Mouse (Mus musculus): ENCODE results near the gene Setd1b. TPM values are rescaled to one million over a fixed set of nuclear protein-coding genes. Genes with fewer than 3 reads are reported as not detected.

Gene Setd1b
- polyA plus RNA-seq, 1 experiment from 2014 or later, result 6.0 TPM

GRCm38 (mm10) chr5:123137044-123137909 is 4.7 kb upstream of the Setd1b start:
- Histone ChIP-seq H3K27ac (peak overlapping the region; percentile 100), H3K36me3 (peaks cover 24% of the 10 kb centered on the region), H3K4me1 (peaks cover 79% of the 10 kb centered on the region), H3K4me2 (peak overlapping the region; percentile 100), H3K4me3 (peak overlapping the region; percentile 98), H3K9ac (peak overlapping the region; percentile 99), H3K9me3 (replicated peaks) (no peaks in the 10 kb centered on the region), H3K27me3 (replicated peaks) (no peaks in the 10 kb centered on the region)
- peak; percentile 26; the same call in 1 of the 2 replicates for ATAC-seq
- WGBS (ENCODE audit: insufficient replicate concordance), result 3% methylated on average over 20 of the region's 20 CpGs

- Histone ChIP-seq H3K9ac (peak overlapping the region; percentile 99), H3K9me3 (replicated peaks) (no peaks in the 10 kb centered on the region), H3K36me3 (peaks cover 24% of the 10 kb centered on the region), H3K4me2 (peak overlapping the region; percentile 100), H3K4me3 (peak overlapping the region; percentile 98), H3K4me1 (peaks cover 73% of the 10 kb centered on the region), H3K27ac (peak overlapping the region; percentile 100), H3K27me3 (replicated peaks) (no peaks in the 10 kb centered on the region)
- 1% methylated on average over 6 of the region's 6 CpGs for WGBS (ENCODE audit: insufficient replicate concordance)
- ATAC-seq, result no peak
These were observed 4.1 kb upstream of the Setd1b start for GRCm38 (mm10) chr5:123137910-123138229.

DNA sequence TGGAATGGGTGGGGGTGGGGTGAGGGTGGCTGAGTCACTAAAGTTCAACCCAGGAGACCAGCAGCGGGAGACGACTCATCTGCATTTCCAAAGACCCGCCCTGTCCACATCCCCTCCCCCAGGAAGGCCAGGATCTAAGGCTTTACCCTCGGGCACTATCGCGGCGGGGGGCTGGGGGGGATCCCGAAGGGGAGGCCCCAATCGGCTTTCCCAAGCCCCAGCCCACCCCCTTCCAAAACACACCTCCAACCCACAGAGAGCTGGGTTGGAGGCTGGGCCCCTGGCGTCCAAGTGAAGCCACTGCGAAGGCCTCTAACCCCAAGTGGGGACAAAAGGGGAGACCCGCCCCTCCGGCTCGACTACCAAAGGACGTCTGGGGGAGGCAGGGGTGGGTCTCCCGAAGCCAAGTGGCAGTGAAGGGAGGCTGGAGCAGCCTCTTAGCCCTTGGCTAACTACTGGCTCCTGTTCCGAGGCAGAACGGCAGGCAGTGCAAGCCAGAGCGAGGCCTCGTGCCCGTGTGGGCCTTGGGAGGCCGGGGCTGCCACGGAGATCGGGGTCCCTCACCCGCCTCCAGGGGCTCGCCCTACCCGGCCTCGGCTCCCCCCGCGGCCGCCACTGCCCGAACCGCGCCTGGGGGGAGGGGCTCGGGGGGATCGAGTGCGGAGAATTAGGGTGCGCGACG is 3.6 kb upstream of the Setd1b start:
- Histone ChIP-seq H3K9ac (peak overlapping the region; percentile 99), H3K4me1 (peaks cover 72% of the 10 kb centered on the region), H3K4me2 (peak overlapping the region; percentile 100), H3K27me3 (replicated peaks) (no peaks in the 10 kb centered on the region), H3K27ac (peak overlapping the region; percentile 100), H3K36me3 (peaks cover 24% of the 10 kb centered on the region), H3K9me3 (replicated peaks) (no peaks in the 10 kb centered on the region), H3K4me3 (peak overlapping the region; percentile 98)
- WGBS (ENCODE audit: insufficient replicate concordance), result under 1% methylated on average over 40 of the region's 40 CpGs
- ATAC-seq, result peak; percentile 57

- peak overlapping the region; percentile 98 for H3K4me3 ChIP-seq
- H3K4me2 ChIP-seq, result peak overlapping the region; percentile 100
- H3K27ac ChIP-seq, result peak overlapping the region; percentile 100
- H3K27me3 ChIP-seq (replicated peaks), result no peaks in the 10 kb centered on the region
- WGBS (ENCODE audit: insufficient replicate concordance), result 1% methylated on average over 39 of the region's 39 CpGs
- H3K4me1 ChIP-seq, result peaks cover 72% of the 10 kb centered on the region
- peak overlapping the region; percentile 99 for H3K9ac ChIP-seq
- no peaks in the 10 kb centered on the region for H3K9me3 ChIP-seq (replicated peaks)
- no peak for ATAC-seq
- H3K36me3 ChIP-seq, result peaks cover 19% of the 10 kb centered on the region
These were observed 2.9 kb upstream of the Setd1b start for GRCm38 (mm10) chr5:123138953-123139721.

- H3K27ac ChIP-seq, result peak overlapping the region; percentile 100
- H3K9ac ChIP-seq, result peak overlapping the region; percentile 99
- peaks cover 72% of the 10 kb centered on the region for H3K4me1 ChIP-seq
- peak overlapping the region; percentile 100 for H3K4me2 ChIP-seq
- ATAC-seq, result no peak
- peaks cover 19% of the 10 kb centered on the region for H3K36me3 ChIP-seq
- 2% methylated on average over 28 of the region's 28 CpGs for WGBS (ENCODE audit: insufficient replicate concordance)
- peak overlapping the region; percentile 98 for H3K4me3 ChIP-seq
- H3K9me3 ChIP-seq (replicated peaks), result no peaks in the 10 kb centered on the region
- no peaks in the 10 kb centered on the region for H3K27me3 ChIP-seq (replicated peaks)
These were observed 2.0 kb upstream of the Setd1b start for GRCm38 (mm10) chr5:123139722-123140627.

DNA sequence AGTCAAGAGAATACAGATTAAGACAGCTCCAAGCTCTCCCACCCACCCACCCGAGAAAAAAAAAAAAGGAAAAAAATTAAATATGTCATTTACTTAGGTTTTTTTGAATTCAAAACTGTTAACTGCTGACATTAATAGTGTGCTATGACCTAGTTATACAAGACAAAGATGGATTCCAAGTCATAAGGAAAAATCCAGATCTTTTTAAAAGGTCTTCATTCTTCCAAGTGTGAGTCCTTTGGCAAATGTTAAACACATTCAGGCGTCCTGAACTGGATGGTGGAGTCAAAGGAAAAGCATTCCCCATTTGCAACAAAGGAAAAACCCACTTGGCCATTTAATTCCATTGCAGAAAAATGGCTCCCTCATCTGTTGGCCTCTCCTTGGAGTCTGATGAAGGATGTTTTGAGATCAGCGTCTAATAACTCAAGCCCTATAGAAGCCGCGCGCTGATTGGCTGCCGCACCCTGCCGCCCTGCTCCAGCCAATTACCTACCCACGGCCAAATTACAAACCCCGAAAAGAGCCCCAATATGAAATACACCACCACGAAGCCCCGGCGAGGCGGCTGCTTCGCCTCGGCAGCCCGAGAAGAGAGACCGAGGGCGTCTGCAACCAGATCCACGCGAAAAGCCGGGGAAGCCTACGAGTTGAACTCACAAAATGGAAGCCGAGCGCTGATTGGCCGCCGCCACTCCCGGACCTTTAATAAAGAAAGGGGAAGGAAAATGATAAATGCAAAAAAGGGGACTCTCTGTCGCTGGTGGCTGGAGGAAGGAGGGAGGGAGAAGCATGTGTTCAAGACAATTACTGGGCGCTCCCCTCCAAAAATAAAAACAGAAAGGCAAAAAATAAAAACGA is 1.1 kb upstream of the Setd1b start:
- peak overlapping the region; percentile 100 for H3K27ac ChIP-seq
- H3K4me3 ChIP-seq, result peak overlapping the region; percentile 98
- H3K4me2 ChIP-seq, result peak overlapping the region; percentile 100
- H3K4me1 ChIP-seq, result peaks cover 72% of the 10 kb centered on the region
- no peaks in the 10 kb centered on the region for H3K27me3 ChIP-seq (replicated peaks)
- H3K36me3 ChIP-seq, result peaks cover 26% of the 10 kb centered on the region
- under 1% methylated on average over 31 of the region's 31 CpGs for WGBS (ENCODE audit: insufficient replicate concordance)
- ATAC-seq, result peak; percentile 44
- H3K9ac ChIP-seq, result peak overlapping the region; percentile 99
- no peaks in the 10 kb centered on the region for H3K9me3 ChIP-seq (replicated peaks)

DNA sequence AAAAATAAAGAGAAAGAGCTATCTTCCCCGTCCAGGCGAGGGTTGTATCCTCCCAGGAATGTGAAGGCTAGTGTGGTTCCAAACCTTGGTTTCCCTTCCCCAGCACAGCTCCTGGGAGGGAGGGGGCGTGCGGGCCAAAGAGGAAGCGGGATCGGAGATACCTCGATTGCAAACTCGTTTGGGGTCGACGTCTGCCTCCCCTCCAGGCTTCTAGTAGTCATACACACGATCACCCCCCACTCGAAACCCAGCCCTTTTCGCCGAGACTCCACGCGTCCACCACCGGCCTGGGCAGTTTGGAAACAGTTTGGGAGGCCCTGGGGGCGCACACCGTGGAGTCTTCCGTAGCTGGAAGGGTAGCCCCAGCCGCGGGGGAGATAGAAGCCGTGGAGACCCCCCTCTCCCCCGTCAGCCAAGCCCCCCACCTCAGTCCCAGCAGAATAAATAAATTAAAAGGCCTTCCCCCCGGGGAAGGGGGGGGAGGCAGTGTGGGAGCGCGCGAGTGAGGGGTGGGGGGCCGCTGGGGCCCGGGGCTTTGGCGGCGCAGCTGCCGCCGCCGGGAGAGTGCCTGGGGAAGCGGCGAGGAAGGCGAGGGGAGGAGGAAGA is 335 bp upstream of the Setd1b start:
- H3K4me1 ChIP-seq, result peaks cover 72% of the 10 kb centered on the region
- H3K27ac ChIP-seq, result peak overlapping the region; percentile 100
- peak overlapping the region; percentile 100 for H3K4me2 ChIP-seq
- H3K36me3 ChIP-seq, result peaks cover 33% of the 10 kb centered on the region
- peak overlapping the region; percentile 98 for H3K4me3 ChIP-seq
- H3K9me3 ChIP-seq (replicated peaks), result no peaks in the 10 kb centered on the region
- H3K9ac ChIP-seq, result peak overlapping the region; percentile 99
- under 1% methylated on average over 30 of the region's 38 CpGs for WGBS (ENCODE audit: insufficient replicate concordance)
- no peaks in the 10 kb centered on the region for H3K27me3 ChIP-seq (replicated peaks)
- no peak for ATAC-seq

DNA sequence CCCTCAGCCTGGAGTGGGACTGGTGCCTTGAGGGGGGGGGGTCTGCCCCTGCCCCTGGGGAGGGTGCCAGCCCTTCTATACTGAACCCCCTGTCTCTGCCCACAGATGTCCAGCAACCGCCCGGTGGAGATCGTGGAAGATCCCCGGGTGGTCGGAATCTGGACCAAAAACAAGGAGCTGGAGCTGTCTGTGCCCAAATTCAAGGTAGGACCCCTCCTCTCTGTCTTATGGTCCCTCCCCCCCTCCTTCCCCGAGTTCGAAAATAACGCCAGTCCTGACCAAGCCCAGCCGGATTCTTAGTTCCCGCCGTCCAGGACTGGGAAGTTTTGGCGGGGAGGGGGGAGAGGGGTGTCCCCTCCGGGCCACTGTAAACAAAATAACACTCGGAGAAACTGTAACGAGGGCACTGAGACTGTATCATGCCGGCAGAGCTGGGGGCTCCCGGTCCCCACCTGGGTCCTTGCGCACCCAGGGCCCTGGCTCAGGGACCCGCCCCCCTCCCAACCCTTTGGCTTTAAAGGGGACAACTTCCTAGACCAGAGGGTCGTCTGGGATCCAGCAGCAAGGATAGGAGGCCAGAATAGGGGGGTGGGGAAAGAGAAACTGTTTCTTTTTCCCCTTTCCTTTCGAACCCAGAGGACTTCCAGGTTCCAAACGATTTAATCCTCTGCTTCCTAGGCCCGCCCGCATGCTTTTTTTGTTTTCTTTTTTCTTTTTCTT is 1.4 kb downstream of the Setd1b start:
- no peaks in the 10 kb centered on the region for H3K9me3 ChIP-seq (replicated peaks)
- 3% methylated on average over 24 of the region's 24 CpGs for WGBS (ENCODE audit: insufficient replicate concordance)
- no peaks in the 10 kb centered on the region for H3K27me3 ChIP-seq (replicated peaks)
- ATAC-seq, result no peak
- peak overlapping the region; percentile 99 for H3K9ac ChIP-seq
- peak overlapping the region; percentile 100 for H3K27ac ChIP-seq
- H3K4me3 ChIP-seq, result peak overlapping the region; percentile 98
- peak overlapping the region; percentile 100 for H3K4me2 ChIP-seq
- H3K36me3 ChIP-seq, result peaks cover 46% of the 10 kb centered on the region
- H3K4me1 ChIP-seq, result peaks cover 72% of the 10 kb centered on the region

GRCm38 (mm10) chr5:123143971-123144745 is 2.2 kb downstream of the Setd1b start:
- Histone ChIP-seq H3K27ac (peak overlapping the region; percentile 100), H3K4me1 (peaks cover 74% of the 10 kb centered on the region), H3K9ac (peak overlapping the region; percentile 99), H3K4me2 (peak overlapping the region; percentile 100), H3K36me3 (peaks cover 53% of the 10 kb centered on the region), H3K27me3 (replicated peaks) (no peaks in the 10 kb centered on the region), H3K4me3 (peak overlapping the region; percentile 98), H3K9me3 (replicated peaks) (no peaks in the 10 kb centered on the region)
- 19% methylated on average over 17 of the region's 17 CpGs for WGBS (ENCODE audit: insufficient replicate concordance)
- no peak for ATAC-seq
